Mouse (Mus musculus) cerebellum, postnatal 14 days (tissue): ENCODE results near the gene Atp6v1c2.

Source experiments
- DNase-seq, 2 experiments: peaks; one replicate each; pipeline ENCODE4 v3.0.0; 2021; ENCODE audit warnings: mixed read lengths in 2 of 2

Gene Atp6v1c2

GRCm38 (mm10) chr12:17329259-17329658 lies at the start of gene Atp6v1c2:
Gene Atp6v1c2 (minus strand): TSS chr12:17329359.
- DNase-seq: no peak

- DNase-seq: peak; percentile 8 to 13
Observed at GRCm38 (mm10) chr12:17376521-17376920, 47.4 kb upstream of the Atp6v1c2 start.

- DNase-seq: no peak
Observed at GRCm38 (mm10) chr12:17375243-17375642, 46.1 kb upstream of the Atp6v1c2 start.

- DNase-seq: no peak
Observed at GRCm38 (mm10) chr12:17373470-17373975, 44.4 kb upstream of the Atp6v1c2 start.

- no peak for DNase-seq
Observed at GRCm38 (mm10) chr12:17372696-17373095, 43.5 kb upstream of the Atp6v1c2 start.

GRCm38 (mm10) chr12:17371589-17372235 lies 42.6 kb upstream of the Atp6v1c2 start:
- peak in 1 of 2 experiments; percentile 12 for DNase-seq

- DNase-seq: peak in 1 of 2 experiments; percentile 14
Observed at GRCm38 (mm10) chr12:17369551-17370325, 40.6 kb upstream of the Atp6v1c2 start.

- no peak for DNase-seq
Observed at GRCm38 (mm10) chr12:17369111-17369510, 40.0 kb upstream of the Atp6v1c2 start.

- DNase-seq: peak; percentile 60 to 66
Observed at GRCm38 (mm10) chr12:17366981-17367380, 37.8 kb upstream of the Atp6v1c2 start.

- DNase-seq: no peak
Observed at GRCm38 (mm10) chr12:17362316-17362715, 33.2 kb upstream of the Atp6v1c2 start.

- DNase-seq: no peak
Observed at GRCm38 (mm10) chr12:17360650-17361049, 31.5 kb upstream of the Atp6v1c2 start.

GRCm38 (mm10) chr12:17360104-17360503 lies 30.9 kb upstream of the Atp6v1c2 start:
- no peak for DNase-seq

- DNase-seq: peak; percentile 16 to 24
Observed at GRCm38 (mm10) chr12:17358981-17359380, 29.8 kb upstream of the Atp6v1c2 start.

- no peak for DNase-seq
Observed at GRCm38 (mm10) chr12:17357795-17358194, 28.6 kb upstream of the Atp6v1c2 start.

GRCm38 (mm10) chr12:17356853-17357252 lies 27.7 kb upstream of the Atp6v1c2 start:
- DNase-seq: no peak

- DNase-seq: no peak
Observed at GRCm38 (mm10) chr12:17350106-17350505, 20.9 kb upstream of the Atp6v1c2 start.

GRCm38 (mm10) chr12:17348048-17349036 lies 19.2 kb upstream of the Atp6v1c2 start, which contains the start of gene Nol10:
Gene Nol10 (plus strand): TSS chr12:17348458.
- peak; percentile 92 to 95 for DNase-seq

- DNase-seq: peak; percentile 38 to 47
Observed at GRCm38 (mm10) chr12:17347327-17348047, 18.3 kb upstream of the Atp6v1c2 start.

GRCm38 (mm10) chr12:17339114-17339905 lies 10.2 kb upstream of the Atp6v1c2 start:
- DNase-seq: no peak

GRCm38 (mm10) chr12:17338338-17338737 lies 9.2 kb upstream of the Atp6v1c2 start:
- no peak for DNase-seq

- no peak for DNase-seq
Observed at GRCm38 (mm10) chr12:17333459-17333858, 4.3 kb upstream of the Atp6v1c2 start.
